In genomic region chr8:127315811-127316210, GRCm38 (mm10) we compare ENCODE assay signal across 27 mouse cellular contexts.
A peak's percentile ranks its signal among the peaks of the same experiment; 100 is the strongest.
DNase-seq lines count a peak whose midpoint lies in the region; ATAC-seq and TF ChIP-seq lines count a peak whose summit lies in the region.
"Had no signal": no experiment of that assay in that cellular context is flagged by ENCODE, and none has a peak within 500 bp of the region (broad histone marks: within the 10 kb centered on the region; RNA-seq: fewer than 3 reads in every experiment).

No protein-coding gene starts in this region.

- H3K9ac ChIP-seq in liver, adult 2 months (ENCODE audit: low read depth, low read length): no peak overlapping the region
- no peak overlapping the region for H3K9ac ChIP-seq in liver, postnatal 0 days (replicated peaks)
- H3K9ac ChIP-seq: embryonic facial prominence, embryonic 12.5 days; forebrain, embryonic 15.5 days; heart, embryonic 15.5 days; hindbrain, embryonic 12.5 days; intestine, embryonic 15.5 days; liver, embryonic 13.5 days; lung, embryonic 14.5 days; neural tube, embryonic 15.5 days had no signal

- no peak overlapping the region for H3K4me3 ChIP-seq in liver, adult 2 months (ENCODE audit: insufficient read depth, low read depth, low read length)
- no peak overlapping the region for H3K4me3 ChIP-seq in liver, postnatal 0 days (ENCODE audit: low read depth, low read length)
- no peak overlapping the region for H3K4me3 ChIP-seq in lung, adult 2 months (replicated peaks; ENCODE audit: extremely low read depth, low read depth, low read length)
- H3K4me3 ChIP-seq: embryonic facial prominence, embryonic 12.5 days; forebrain, embryonic 15.5 days; heart, embryonic 10.5 days; heart, embryonic 15.5 days; hindbrain, embryonic 12.5 days; intestine, embryonic 15.5 days; liver, embryonic 13.5 days; neural tube, embryonic 15.5 days had no signal

- peak; percentile 31 for DNase-seq in liver, adult 2 months (ENCODE audit: extremely low read depth, low read depth, low spot score)
- no peak for DNase-seq in liver, postnatal 0 days
- DNase-seq in kidney, adult 9 months: peak; percentile 60
- peak; percentile 62 for DNase-seq in kidney, postnatal 14 days
- DNase-seq in gastrocnemius, postnatal 36 days: no peak
- no peak for DNase-seq in cerebellum, adult 11 months
- DNase-seq in lung, adult 2 months: no peak
- DNase-seq: cerebellum, adult 8-10 months; cerebellum, postnatal 36 days; embryo, embryonic 11 days; gastrocnemius, postnatal 10 days; layer of hippocampus, adult 9-11 months; liver, embryonic 13.5 days; lung, embryonic 14.5 days; lung, postnatal 14 days; midbrain, embryonic 14.5 days; retina, postnatal 1 day; right cerebral cortex, postnatal 14 days; thymus, postnatal 4 days had no signal

- TF ChIP-seq CTCF in liver, adult 2 months (IDR thresholded peaks at IDR 0.05; ENCODE audit: low read depth, low read length): no peak
- TF ChIP-seq CTCF in liver, postnatal 0 days (IDR thresholded peaks at IDR 0.05; ENCODE audit: low read depth): no peak
- TF ChIP-seq CTCF in lung, adult 2 months (IDR thresholded peaks at IDR 0.05; ENCODE audit: insufficient read depth, low read length): no peak

- H3K27ac ChIP-seq in liver, adult 2 months (replicated peaks; ENCODE audit: insufficient read depth, low read depth, low read length): no peak overlapping the region
- H3K27ac ChIP-seq in liver, postnatal 0 days (ENCODE audit: low read depth): no peak overlapping the region
- H3K27ac ChIP-seq: embryonic facial prominence, embryonic 12.5 days; forebrain, embryonic 15.5 days; heart, embryonic 10.5 days; heart, embryonic 15.5 days; hindbrain, embryonic 12.5 days; hindbrain, postnatal 0 days; intestine, embryonic 15.5 days; liver, embryonic 13.5 days; neural tube, embryonic 15.5 days had no signal

- no peak for ATAC-seq in liver, postnatal 0 days
- ATAC-seq: forebrain, embryonic 15.5 days; hindbrain, postnatal 0 days; intestine, embryonic 15.5 days had no signal

- H3K4me1 ChIP-seq in liver, adult 2 months (ENCODE audit: control insufficient read depth, insufficient read depth, low read length): no peaks in the 10 kb centered on the region; the same call in 1 of the 2 replicates
- no peaks in the 10 kb centered on the region for H3K4me1 ChIP-seq in liver, postnatal 0 days (ENCODE audit: insufficient read depth)
- H3K4me1 ChIP-seq in lung, adult 2 months (ENCODE audit: control insufficient read depth, insufficient read depth, low read length): peaks cover 6% of the 10 kb centered on the region
- H3K4me1 ChIP-seq: hindbrain, embryonic 12.5 days; liver, embryonic 13.5 days; neural tube, embryonic 15.5 days had no signal

- no peak for TF ChIP-seq EP300 in liver, postnatal 0 days (IDR thresholded peaks at IDR 0.05; ENCODE audit: low read depth)

- H3K79me2 ChIP-seq in liver, adult 2 months (ENCODE audit: control insufficient read depth, insufficient read depth, low read length): peaks cover 21% of the 10 kb centered on the region

- no peaks in the 10 kb centered on the region for H3K9me3 ChIP-seq in liver, postnatal 0 days (ENCODE audit: low read length)
- H3K9me3 ChIP-seq: embryonic facial prominence, embryonic 12.5 days; forebrain, embryonic 15.5 days; heart, embryonic 10.5 days; heart, embryonic 15.5 days; hindbrain, embryonic 12.5 days; intestine, embryonic 15.5 days; liver, embryonic 13.5 days; neural tube, embryonic 15.5 days had no signal

- no peaks in the 10 kb centered on the region for H3K27me3 ChIP-seq in liver, adult 2 months (ENCODE audit: control insufficient read depth, insufficient read depth, low read length)
- no peaks in the 10 kb centered on the region for H3K27me3 ChIP-seq in liver, postnatal 0 days (ENCODE audit: insufficient read depth, low read length)
- H3K27me3 ChIP-seq: embryonic facial prominence, embryonic 12.5 days; forebrain, embryonic 15.5 days; heart, embryonic 15.5 days; hindbrain, embryonic 12.5 days; intestine, embryonic 15.5 days; liver, embryonic 13.5 days; neural tube, embryonic 15.5 days had no signal

- TF ChIP-seq POLR2A in liver, adult 2 months (IDR thresholded peaks at IDR 0.05; ENCODE audit: extremely low read depth, insufficient read depth, low read length): no peak
- TF ChIP-seq POLR2A in lung, adult 2 months (IDR thresholded peaks at IDR 0.05; ENCODE audit: borderline replicate concordance, extremely low read depth, low read depth, low read length): no peak

- intact Hi-C loops in gastrocnemius, postnatal 36 days (cut with DNase I): no loop called here

- 50% methylated on average over 1 of the region's 1 CpGs for WGBS in liver, adult 2 months
- 18% methylated on average over 1 of the region's 1 CpGs for WGBS in liver, postnatal 0 days (ENCODE audit: insufficient replicate concordance)
- 8% methylated on average over 1 of the region's 1 CpGs for WGBS in lung, adult 2 months

- no peaks in the 10 kb centered on the region for H3K36me3 ChIP-seq in liver, adult 2 months (ENCODE audit: control insufficient read depth, insufficient read depth, low read length)
- no peaks in the 10 kb centered on the region for H3K36me3 ChIP-seq in liver, postnatal 0 days (replicated peaks; ENCODE audit: insufficient read depth, low read length)
- H3K36me3 ChIP-seq: embryonic facial prominence, embryonic 12.5 days; forebrain, embryonic 15.5 days; heart, embryonic 10.5 days; heart, embryonic 15.5 days; hindbrain, embryonic 12.5 days; intestine, embryonic 15.5 days; liver, embryonic 13.5 days; neural tube, embryonic 15.5 days had no signal

- H3K4me2 ChIP-seq in liver, postnatal 0 days (ENCODE audit: low read depth, low read length): no peak overlapping the region
- H3K4me2 ChIP-seq: embryonic facial prominence, embryonic 12.5 days; forebrain, embryonic 15.5 days; heart, embryonic 15.5 days; hindbrain, embryonic 12.5 days; intestine, embryonic 15.5 days; liver, embryonic 13.5 days; lung, embryonic 14.5 days; neural tube, embryonic 15.5 days had no signal

Comparison
In these comparisons a context has a peak if more than half of its experiments do, and no peak if none do; other contexts are left out.
1. DNase-seq: peak in liver, adult 2 months (single experiment), kidney, adult 9 months (single experiment) and kidney, postnatal 14 days (single experiment); none in liver, postnatal 0 days (single experiment), gastrocnemius, postnatal 36 days (0 of 2), cerebellum, adult 11 months (single experiment) and lung, adult 2 months (single experiment).